Mouse (Mus musculus) C3H10T1/2 (cell line): ENCODE measurements around the gene Pfdn4. TPM values are rescaled to one million over a fixed set of nuclear protein-coding genes. Genes with fewer than 3 reads are reported as not detected.

Source experiments
- polyA plus RNA-seq, 2 experiments: library from polyadenylated mRNA; unstranded; fragments of >200 nt; fragmentation: generic; extraction: Trizol; gene quantifications; one replicate each; pipeline ENCODE4 v1.2.1; 2012; ENCODE audit warnings: missing spikeins in 2 of 2

The Pfdn4 gene
- polyA plus RNA-seq = 10 to 100 TPM in 1 of 2 experiments, 1 to 10 TPM in 1; 4.3 to 13.5 TPM

GRCm38 (mm10) chr2:170496154-170496930, at the start of gene Pfdn4:
Pfdn4 (plus strand) TSS chr2:170496428.

GRCm38 (mm10) chr2:170497091-170497566, 901 bp downstream of the Pfdn4 start, which contains the start of gene Cyp24a1:
Cyp24a1 (minus strand) TSS chr2:170497145.

Other genes starting within 250 kb of the Pfdn4 start
- under 1 TPM in 1 of 2 experiments, not detected in 1; 0.08 TPM for gene Bcas1, start 68.6 kb upstream of the Pfdn4 start, polyA plus RNA-seq
- gene Cyp24a1, start 717 bp downstream of the Pfdn4 start, polyA plus RNA-seq = not detected
- not detected for gene 4930470P17Rik, start 105.6 kb downstream of the Pfdn4 start, polyA plus RNA-seq
- gene Dok5, start 235.4 kb downstream of the Pfdn4 start, polyA plus RNA-seq = not detected